Mouse (Mus musculus) spleen, adult 2 months (tissue): ENCODE data around the gene Kdm6b. TPM values are rescaled to one million over a fixed set of nuclear protein-coding genes. Genes with fewer than 3 reads are reported as not detected.
A peak's percentile ranks its signal among the peaks of the same experiment; 100 is the strongest.

Experiments
- DNase-seq, 2 experiments: peaks; one replicate each; pipeline versions ENCODE4 v3.0.0 to v3.0.0-alpha.2; 2012 to 2021; ENCODE audit warnings: low spot score in 2 of 2, low read depth in 1 of 2
- H3K27ac ChIP-seq: fragments of 200-500 bp; 2 replicates; pipeline ENCODE4 v1.5.1; 2012; ENCODE audit warnings: low read length, inconsistent platforms; ENCODE audit not compliant: insufficient read depth
- H3K27me3 ChIP-seq: fragments of 200-500 bp; 2 replicates; pipeline ENCODE4 v1.6.1; 2012; ENCODE audit warnings: mild to moderate bottlenecking, moderate library complexity, low read length, inconsistent platforms; ENCODE audit not compliant: control insufficient read depth, insufficient read depth
- H3K36me3 ChIP-seq: fragments of 200-500 bp; 2 replicates; pipeline ENCODE4 v1.6.1; 2012; ENCODE audit warnings: mild to moderate bottlenecking, low read length, inconsistent platforms; ENCODE audit not compliant: control insufficient read depth, insufficient read depth
- H3K4me1 ChIP-seq: fragments of 200-500 bp; 2 replicates; pipeline ENCODE4 v1.6.1; 2011; ENCODE audit warnings: inconsistent platforms; ENCODE audit not compliant: control insufficient read depth, insufficient read depth, insufficient read length
- H3K4me3 ChIP-seq: fragments of 200-500 bp; 2 replicates; pipeline ENCODE4 v1.5.1; 2011; ENCODE audit warnings: mild to moderate bottlenecking, inconsistent platforms; ENCODE audit not compliant: insufficient read depth, insufficient read length; ENCODE audit errors: extremely low read depth
- CTCF ChIP-seq: fragments of 200-500 bp; IDR thresholded peaks from 2 replicates; pipeline ENCODE4 v1.5.1; 2011; ENCODE audit warnings: mild to moderate bottlenecking, inconsistent platforms; ENCODE audit not compliant: insufficient read depth, insufficient read length, insufficient replicate concordance; ENCODE audit errors: extremely low read depth
- POLR2A ChIP-seq: fragments of 200-500 bp; IDR thresholded peaks from 2 replicates; pipeline ENCODE4 v1.6.1; 2011; ENCODE audit warnings: low read depth, low read length, inconsistent platforms
- WGBS: fragments of 180-500 bp; shearing (Covaris S2); methylation state at CpG from one replicate; pipeline ENCODE4 v1.1.7; 2018; 5-methylcytosine and 5-hydroxymethylcytosine counted together
- polyA plus RNA-seq: library from polyadenylated mRNA; depleted of rRNA; stranded (reverse); fragments of >200 nt; gene quantifications from 2 replicates; pipeline ENCODE4 v1.2.3, GENCODE M21; 2012

The Kdm6b gene
- polyA plus RNA-seq, 1 experiment = 15.8 TPM

DNA sequence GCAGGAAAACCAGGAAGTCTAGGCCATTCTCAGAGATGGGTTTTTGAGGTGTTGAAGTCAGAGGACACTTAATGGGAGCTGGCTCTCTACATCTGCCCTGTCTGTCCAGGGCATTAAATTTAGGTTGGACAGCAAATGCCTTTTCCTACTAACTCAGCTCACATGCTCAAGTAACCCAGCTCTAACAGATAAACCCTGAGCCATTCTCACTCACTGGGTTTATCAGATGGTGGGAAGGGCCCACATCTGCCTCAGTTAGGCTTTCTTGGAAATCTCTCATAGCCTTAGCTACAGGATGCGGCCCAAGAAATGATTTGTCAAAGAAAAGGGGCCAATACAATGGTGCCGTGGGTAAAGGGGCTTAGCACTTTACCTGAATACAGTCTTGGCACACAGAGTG lies 12.8 kb upstream of the Kdm6b start:
- no peak for TF ChIP-seq POLR2A
- TF ChIP-seq CTCF = no peak
- H3K27ac ChIP-seq = no peak overlapping the region
- WGBS = 82% methylated on average over 2 of the region's 2 CpGs
- H3K36me3 ChIP-seq = no peaks in the 10 kb centered on the region
- DNase-seq = no peak
- H3K27me3 ChIP-seq = no peaks in the 10 kb centered on the region; the same call in 1 of the 2 replicates
- H3K4me1 ChIP-seq = no peaks in the 10 kb centered on the region
- H3K4me3 ChIP-seq = no peak overlapping the region

DNA sequence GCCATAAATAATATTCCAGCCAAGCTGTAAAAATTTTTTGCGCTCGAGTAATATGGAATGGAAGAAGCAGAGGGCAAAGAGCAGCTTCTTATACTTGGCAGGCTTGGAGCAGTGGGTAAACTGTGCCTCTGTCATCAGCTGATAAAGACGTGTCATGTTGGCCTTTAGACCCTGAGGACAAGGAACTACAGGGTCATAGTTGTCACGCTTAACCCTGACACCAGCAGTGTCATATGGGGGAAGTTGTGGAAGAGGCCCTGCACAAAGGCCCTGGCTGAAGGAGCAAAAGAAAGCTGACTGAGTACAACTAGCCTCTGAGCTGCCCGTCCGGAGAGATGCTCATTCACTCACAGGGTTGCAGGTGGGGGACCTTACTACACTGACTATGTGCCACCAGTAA lies 10.4 kb upstream of the Kdm6b start:
- Histone ChIP-seq H3K27me3 (no peaks in the 10 kb centered on the region; the same call in 1 of the 2 replicates), H3K36me3 (no peaks in the 10 kb centered on the region), H3K4me3 (no peak overlapping the region), H3K27ac (no peak overlapping the region), H3K4me1 (peaks cover 6% of the 10 kb centered on the region; the same call in 1 of the 2 replicates)
- WGBS = 50% methylated on average over 6 of the region's 6 CpGs
- no peak for DNase-seq
- TF ChIP-seq CTCF (no peak), POLR2A (no peak)

DNA sequence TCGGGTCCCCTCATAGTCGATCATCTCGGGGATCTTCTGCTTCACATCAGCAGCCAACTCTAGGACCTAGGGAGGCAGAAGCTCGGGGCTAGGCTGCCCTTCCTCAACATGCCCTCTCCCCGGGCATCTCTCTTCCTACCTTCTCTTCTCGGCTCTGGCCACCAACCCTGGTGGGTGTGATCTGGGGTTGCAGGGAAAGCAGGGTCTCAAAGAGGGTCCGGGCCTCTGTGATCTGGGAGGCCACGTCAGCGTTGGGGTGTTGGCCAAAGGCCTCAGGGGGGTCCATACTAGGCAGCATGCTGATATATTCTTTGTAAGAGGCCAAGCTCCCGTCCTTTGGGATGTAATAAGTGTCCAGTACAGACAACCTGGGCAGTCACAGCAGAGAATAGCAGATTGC lies 9.4 kb upstream of the Kdm6b start:
- DNase-seq = no peak
- Histone ChIP-seq H3K27me3 (no peaks in the 10 kb centered on the region; the same call in 1 of the 2 replicates), H3K36me3 (no peaks in the 10 kb centered on the region), H3K4me1 (peaks cover 11% of the 10 kb centered on the region; the same call in 1 of the 2 replicates), H3K4me3 (no peak overlapping the region), H3K27ac (no peak overlapping the region)
- TF ChIP-seq CTCF (no peak), POLR2A (no peak)
- WGBS = 87% methylated on average over 10 of the region's 10 CpGs

DNA sequence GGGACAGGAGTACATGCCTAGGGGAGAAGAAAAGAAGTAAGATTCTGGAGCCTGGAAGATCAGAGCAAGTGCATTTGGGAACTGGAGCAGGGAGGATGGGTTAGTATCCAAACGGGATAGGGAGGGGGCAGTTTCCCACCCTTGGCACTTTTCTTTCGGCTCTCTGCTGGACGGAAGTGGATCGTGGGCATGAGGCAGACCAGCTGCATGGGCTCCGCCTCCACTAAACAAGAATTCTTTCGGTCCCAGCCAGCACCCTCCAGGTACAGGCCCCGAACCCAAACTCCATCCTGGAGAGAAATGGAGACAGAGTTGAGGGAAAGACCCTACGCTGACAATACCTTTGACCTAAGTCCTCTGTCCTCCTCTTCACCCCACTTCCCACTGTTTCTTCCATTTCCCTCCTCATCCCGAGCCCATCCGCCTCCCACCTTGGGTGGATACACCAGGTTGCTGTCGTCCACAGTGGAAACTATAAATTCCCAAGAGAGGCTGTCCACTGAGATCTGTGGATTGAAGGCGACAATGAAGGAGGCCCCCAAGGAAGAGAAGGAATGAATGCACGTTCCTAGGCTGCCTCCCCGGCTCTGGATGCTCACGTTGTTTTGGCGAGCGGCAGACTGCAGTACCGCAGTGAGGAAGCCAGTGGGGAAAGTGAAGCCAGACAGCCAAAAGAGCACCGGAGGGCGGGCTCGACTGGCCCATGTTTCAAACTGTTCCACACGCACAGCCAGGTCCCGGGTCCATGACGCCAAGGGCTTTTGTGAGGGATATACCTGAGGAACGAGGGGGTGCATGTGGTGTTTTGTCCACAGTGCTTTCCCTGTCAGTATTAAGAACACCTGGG lies 7.9 kb upstream of the Kdm6b start:
- H3K27me3 ChIP-seq = no peaks in the 10 kb centered on the region; the same call in 1 of the 2 replicates
- no peak for TF ChIP-seq CTCF
- no peak for TF ChIP-seq POLR2A
- no peak overlapping the region for H3K27ac ChIP-seq
- DNase-seq = no peak
- 44% methylated on average over 25 of the region's 25 CpGs for WGBS
- H3K36me3 ChIP-seq = no peaks in the 10 kb centered on the region
- H3K4me1 ChIP-seq = peaks cover 14% of the 10 kb centered on the region; the same call in 1 of the 2 replicates
- no peak overlapping the region for H3K4me3 ChIP-seq

DNA sequence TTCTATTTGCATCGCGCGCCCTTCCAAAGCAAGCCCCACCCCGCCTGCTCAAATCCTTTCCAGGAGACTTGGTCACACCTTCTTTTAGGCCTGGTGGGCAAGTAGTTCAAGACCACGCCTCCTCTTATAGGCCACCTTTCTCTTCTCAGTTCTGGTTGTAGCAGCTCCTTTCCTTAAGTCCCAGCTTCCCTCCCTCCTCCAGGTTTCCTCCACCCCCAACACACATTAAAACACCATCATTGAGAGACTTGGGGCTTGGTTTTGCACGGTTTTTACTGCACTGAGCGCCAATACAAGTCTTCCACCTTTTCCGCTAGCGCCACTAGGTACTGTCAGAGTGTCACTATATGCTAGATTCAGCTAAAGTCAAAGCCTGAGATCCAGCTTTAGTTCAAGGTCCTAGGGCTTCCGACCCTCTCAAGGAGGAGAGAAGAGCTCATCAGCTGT lies 7.1 kb upstream of the Kdm6b start:
- no peak overlapping the region for H3K27ac ChIP-seq
- TF ChIP-seq CTCF (no peak), POLR2A (no peak)
- H3K4me1 ChIP-seq = peaks cover 14% of the 10 kb centered on the region; the same call in 1 of the 2 replicates
- DNase-seq = no peak
- peak overlapping the region; percentile 10; the same call in 1 of the 2 replicates for H3K4me3 ChIP-seq
- H3K27me3 ChIP-seq = no peaks in the 10 kb centered on the region; the same call in 1 of the 2 replicates
- H3K36me3 ChIP-seq = no peaks in the 10 kb centered on the region
- WGBS = 36% methylated on average over 10 of the region's 10 CpGs

DNA sequence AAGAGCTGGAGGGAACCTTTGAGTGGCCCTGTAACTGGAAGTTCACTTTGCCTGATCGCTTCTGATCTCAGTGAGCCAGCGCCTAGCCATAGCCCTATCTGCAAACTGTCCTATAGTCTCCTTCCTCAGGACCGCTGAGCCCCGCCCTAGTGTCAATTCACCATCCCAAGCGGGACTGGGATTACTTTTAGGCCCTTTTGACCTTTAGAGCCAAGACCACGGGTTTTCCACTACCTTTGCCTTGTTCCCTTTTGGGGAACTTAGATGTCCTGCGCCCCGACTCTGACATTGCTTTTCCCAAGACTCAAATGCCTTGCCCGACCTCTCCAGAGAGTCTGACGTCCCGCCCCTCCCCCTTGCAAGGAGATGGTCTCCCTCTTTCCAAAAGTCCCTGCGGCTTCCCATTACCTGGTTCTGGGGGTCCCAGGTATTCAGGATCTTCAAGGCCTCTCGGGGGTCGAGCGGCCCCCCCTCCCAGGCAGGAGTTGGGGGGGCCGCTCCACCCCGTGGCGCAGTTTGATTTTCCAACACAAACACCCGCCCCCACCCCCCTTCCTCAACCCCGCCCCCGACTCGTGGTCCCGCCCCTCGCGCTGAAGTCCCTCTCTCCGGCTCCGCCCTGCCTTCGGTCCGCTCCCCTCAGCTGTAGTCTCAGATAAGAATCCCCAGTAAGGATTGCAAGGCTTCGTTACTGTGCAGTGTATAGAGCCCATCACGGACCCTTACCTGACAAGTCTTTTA lies 6.5 kb upstream of the Kdm6b start:
- WGBS = 5% methylated on average over 29 of the region's 31 CpGs
- no peak for DNase-seq
- Histone ChIP-seq H3K27ac (peak overlapping the region; percentile 29; the same call in 1 of the 2 replicates), H3K36me3 (no peaks in the 10 kb centered on the region), H3K27me3 (no peaks in the 10 kb centered on the region; the same call in 1 of the 2 replicates), H3K4me1 (peaks cover 14% of the 10 kb centered on the region; the same call in 1 of the 2 replicates), H3K4me3 (peak overlapping the region; percentile 53)
- TF ChIP-seq POLR2A (no peak), CTCF (no peak)
